Mouse (Mus musculus) neural tube, embryonic 11.5 days (tissue): ENCODE data around the gene 1810043G02Rik. TPM values are rescaled to one million over a fixed set of nuclear protein-coding genes. Genes with fewer than 3 reads are reported as not detected.
"Not testable (repeated sequence)": the region's sequence is repeated elsewhere in the genome, so short reads cannot be mapped to it uniquely, and the experiment has no call there.

ENCODE experiments used
- ATAC-seq: fragments of 200-750 bp; cut with Nextera tagmentation; 2 replicates; pipeline ENCODE4 v1.8.0; 2017; ENCODE audit warnings: moderate number of reproducible peaks, mild to moderate bottlenecking, moderate TSS enrichment, moderate library complexity; ENCODE audit not compliant: insufficient read depth, low FRiP score, low TSS enrichment
- DNase-seq: peaks from one replicate; pipeline ENCODE4 v3.0.0-alpha.2; 2015; ENCODE audit warnings: low spot score
- H3K27ac ChIP-seq: fragments of 300-500 bp; sonication (generic); 2 replicates; pipeline ENCODE4 v1.5.1; 2014; ENCODE audit warnings: low read depth, mild to moderate bottlenecking, low read length
- H3K27me3 ChIP-seq: fragments of 300-500 bp; sonication (generic); 2 replicates; pipeline ENCODE4 v1.6.1; 2014; ENCODE audit warnings: mild to moderate bottlenecking, low read length, mixed read lengths; ENCODE audit not compliant: control insufficient read depth, insufficient read depth
- H3K36me3 ChIP-seq: fragments of 300-500 bp; sonication (generic); 2 replicates; pipeline ENCODE4 v1.6.1; 2014; ENCODE audit warnings: mild to moderate bottlenecking, low read length, moderate library complexity, mixed read lengths; ENCODE audit not compliant: control insufficient read depth, insufficient read depth
- H3K4me1 ChIP-seq: fragments of 300-500 bp; sonication (generic); 2 replicates; pipeline ENCODE4 v1.6.1; 2014; ENCODE audit warnings: low read length, mixed read lengths; ENCODE audit not compliant: control insufficient read depth, insufficient read depth
- H3K4me2 ChIP-seq: fragments of 300-500 bp; sonication (generic); 2 replicates; pipeline ENCODE4 v1.6.1; 2014; ENCODE audit warnings: low read depth, mild to moderate bottlenecking, moderate library complexity
- H3K4me3 ChIP-seq: fragments of 300-500 bp; sonication (generic); 2 replicates; pipeline ENCODE4 v1.5.1; 2014; ENCODE audit warnings: low read depth, low read length
- H3K9ac ChIP-seq: fragments of 300-500 bp; sonication (generic); 2 replicates; pipeline ENCODE4 v1.6.1; 2014; ENCODE audit warnings: mild to moderate bottlenecking, low read length
- H3K9me3 ChIP-seq: fragments of 300-500 bp; sonication (generic); 2 replicates; pipeline ENCODE4 v1.6.1; 2016; ENCODE audit warnings: low read length; ENCODE audit not compliant: control insufficient read depth
- WGBS: fragments of 180-500 bp; shearing (Covaris S2); extraction: QIAGEN DNeasy Blood & Tissue Kit; methylation state at CpG from one replicate; pipeline ENCODE4 v1.1.7; 2014; 5-methylcytosine and 5-hydroxymethylcytosine counted together
- polyA plus RNA-seq: library from polyadenylated mRNA; unstranded; fragments of >200 nt; fragmentation: Nextera tagmentation; extraction: Ambion mirVana; gene quantifications from 2 replicates; pipeline ENCODE4 v1.2.1, GENCODE M21; 2014

The 1810043G02Rik gene
- polyA plus RNA-seq, 1 experiment from 2014 or later = 42.5 TPM

GRCm38 (mm10) chr10:78009184-78009944, 31.0 kb downstream of the 1810043G02Rik start:
- Histone ChIP-seq H3K36me3 (no peaks in the 10 kb centered on the region), H3K27ac (peak overlapping the region; percentile 92), H3K4me2 (peak overlapping the region; percentile 81), H3K4me3 (peak overlapping the region; percentile 64), H3K9ac (peak overlapping the region; percentile 84), H3K27me3 (no peaks in the 10 kb centered on the region), H3K9me3 (no peaks in the 10 kb centered on the region), H3K4me1 (peaks cover 15% of the 10 kb centered on the region)
- under 1% methylated on average over 59 of the region's 59 CpGs for WGBS
- ATAC-seq (peak; percentile 96), DNase-seq (peak; percentile 95)

- ATAC-seq (peak; percentile 9; the same call in 1 of the 2 replicates), DNase-seq (no peak)
- H3K9ac ChIP-seq = peak within 1 kb of the TSS; percentile 84
- no peaks in the 10 kb centered on the region for H3K9me3 ChIP-seq
- under 1% methylated on average over 9 of the region's 9 CpGs for WGBS
- H3K36me3 ChIP-seq = no peaks in the 10 kb centered on the region
- peak within 1 kb of the TSS; percentile 92 for H3K27ac ChIP-seq
- peaks cover 15% of the 10 kb centered on the region for H3K4me1 ChIP-seq
- H3K4me3 ChIP-seq = peak within 1 kb of the TSS; percentile 64
- peak within 1 kb of the TSS; percentile 81 for H3K4me2 ChIP-seq
- H3K27me3 ChIP-seq = no peaks in the 10 kb centered on the region
These were observed 31.6 kb downstream of the 1810043G02Rik start, which contains the start of gene Pfkl for GRCm38 (mm10) chr10:78009945-78010293. Gene Pfkl, minus strand, starts transcription at chr10:78010083.

- Histone ChIP-seq H3K27me3 (no peaks in the 10 kb centered on the region), H3K36me3 (no peaks in the 10 kb centered on the region), H3K4me3 (peak overlapping the region; percentile 18; the same call in 1 of the 2 replicates), H3K9ac (no peak overlapping the region), H3K9me3 (no peaks in the 10 kb centered on the region), H3K4me2 (peak overlapping the region; percentile 36), H3K27ac (no peak overlapping the region), H3K4me1 (peaks cover 15% of the 10 kb centered on the region)
- DNase-seq (no peak), ATAC-seq (no peak)
- WGBS = 21% methylated on average over 10 of the region's 10 CpGs
These were observed 32.0 kb downstream of the 1810043G02Rik start for GRCm38 (mm10) chr10:78010335-78010734.

- peaks cover 15% of the 10 kb centered on the region for H3K4me1 ChIP-seq
- H3K9ac ChIP-seq, DNase-seq, ATAC-seq, H3K9me3 ChIP-seq, H3K36me3 ChIP-seq, H3K4me2 ChIP-seq, H3K27me3 ChIP-seq, H3K4me3 ChIP-seq, H3K27ac ChIP-seq: not testable (repeated sequence)
- WGBS = 93% methylated on average over 5 of the region's 5 CpGs
These were observed 32.8 kb downstream of the 1810043G02Rik start for GRCm38 (mm10) chr10:78011116-78011515.

- H3K4me1 ChIP-seq = peaks cover 11% of the 10 kb centered on the region
- H3K4me2 ChIP-seq = no peak overlapping the region
- DNase-seq (no peak), ATAC-seq (no peak)
- no peaks in the 10 kb centered on the region for H3K27me3 ChIP-seq
- no peak overlapping the region for H3K4me3 ChIP-seq
- H3K36me3 ChIP-seq = no peaks in the 10 kb centered on the region
- H3K9me3 ChIP-seq = no peaks in the 10 kb centered on the region
- no peak overlapping the region for H3K9ac ChIP-seq
- H3K27ac ChIP-seq = no peak overlapping the region
- WGBS = 93% methylated on average over 18 of the region's 18 CpGs
These were observed 34.6 kb downstream of the 1810043G02Rik start for GRCm38 (mm10) chr10:78012661-78013495.

GRCm38 (mm10) chr10:78015489-78015888, 37.2 kb downstream of the 1810043G02Rik start:
- no peak overlapping the region for H3K9ac ChIP-seq
- H3K27me3 ChIP-seq = no peaks in the 10 kb centered on the region
- no peak for ATAC-seq
- no peaks in the 10 kb centered on the region for H3K9me3 ChIP-seq
- 82% methylated on average over 1 of the region's 1 CpGs for WGBS
- H3K4me1 ChIP-seq = no peaks in the 10 kb centered on the region
- no peak overlapping the region for H3K27ac ChIP-seq
- H3K4me3 ChIP-seq = no peak overlapping the region
- no peak for DNase-seq
- no peaks in the 10 kb centered on the region for H3K36me3 ChIP-seq
- H3K4me2 ChIP-seq = no peak overlapping the region

- Histone ChIP-seq H3K4me2 (no peak overlapping the region), H3K27me3 (no peaks in the 10 kb centered on the region), H3K27ac (no peak overlapping the region), H3K36me3 (no peaks in the 10 kb centered on the region), H3K4me3 (no peak overlapping the region), H3K9me3 (no peaks in the 10 kb centered on the region), H3K4me1 (no peaks in the 10 kb centered on the region), H3K9ac (no peak overlapping the region)
- no peak for ATAC-seq
- DNase-seq = no peak
- WGBS = 65% methylated on average over 5 of the region's 5 CpGs
These were observed 38.0 kb downstream of the 1810043G02Rik start for GRCm38 (mm10) chr10:78016366-78016765.

- WGBS = 13% methylated on average over 19 of the region's 19 CpGs
- peak overlapping the region; percentile 12; the same call in 1 of the 2 replicates for H3K4me3 ChIP-seq
- no peak for ATAC-seq
- H3K4me1 ChIP-seq = no peaks in the 10 kb centered on the region
- peak overlapping the region; percentile 39 for H3K4me2 ChIP-seq
- H3K9me3 ChIP-seq = no peaks in the 10 kb centered on the region
- H3K36me3 ChIP-seq = no peaks in the 10 kb centered on the region
- peak; percentile 87 for DNase-seq
- no peak overlapping the region for H3K27ac ChIP-seq
- H3K27me3 ChIP-seq = no peaks in the 10 kb centered on the region
- no peak overlapping the region for H3K9ac ChIP-seq
These were observed 40.5 kb downstream of the 1810043G02Rik start for GRCm38 (mm10) chr10:78018797-78019203.
